Mouse (Mus musculus) megakaryocyte progenitor cell, adult 5-6 weeks (primary cell): ENCODE results near the gene Rarb. TPM values are rescaled to one million over a fixed set of nuclear protein-coding genes. Genes with fewer than 3 reads are reported as not detected.

ENCODE experiments used
- ATAC-seq: replicated peaks from 2 replicates; pipeline ENCODE4 v1.8.0; 2016; ENCODE audit warnings: mild to moderate bottlenecking, moderate TSS enrichment, inconsistent platforms; ENCODE audit not compliant: poor library complexity
- total RNA-seq, 2 experiments: library from RNA; stranded (forward) in 1 of 2; stranded (reverse) in 1 of 2; fragments of 157-497, 149-512 nt in 1 of 2; fragments of 200-1000 nt in 1 of 2; gene quantifications; 2 replicates each; pipeline versions ENCODE4 v1.2.3 to v1.2.4; 2015 to 2017

The Rarb gene
- total RNA-seq, 2 experiments from 2014 or later = not detected

DNA sequence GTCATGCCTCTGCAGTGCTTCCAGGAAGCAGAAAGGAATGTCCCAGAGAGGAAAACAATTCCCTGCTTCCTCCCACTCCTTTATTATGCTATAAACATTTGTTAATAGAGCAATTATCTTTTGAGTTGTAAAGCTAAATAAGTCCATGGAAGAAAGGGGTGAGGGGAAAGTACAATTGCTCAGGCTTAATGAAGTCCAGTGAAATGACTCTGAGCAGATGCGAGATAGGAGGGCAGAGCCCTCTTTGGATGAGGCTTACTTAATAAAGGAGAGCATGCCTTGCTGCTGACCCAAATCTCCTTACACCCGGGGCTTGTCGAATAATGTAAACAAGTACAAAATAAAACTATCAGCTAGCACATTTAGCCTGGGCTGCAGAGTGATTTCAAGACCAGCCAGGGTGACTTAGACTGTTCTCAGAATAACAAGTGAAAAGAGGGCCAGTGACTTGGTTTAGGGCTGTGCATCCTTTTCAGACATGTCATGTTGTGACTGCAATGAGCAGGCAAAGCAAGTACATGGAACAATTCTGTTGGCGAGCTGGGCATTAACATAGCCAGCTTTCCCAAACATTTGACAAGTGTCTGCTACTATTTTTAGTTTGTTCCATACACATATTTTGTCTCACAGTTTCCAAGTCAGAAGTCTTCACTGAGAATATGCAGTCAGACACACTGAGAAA, 83.5 kb downstream of the Rarb start:
- no peak for ATAC-seq

DNA sequence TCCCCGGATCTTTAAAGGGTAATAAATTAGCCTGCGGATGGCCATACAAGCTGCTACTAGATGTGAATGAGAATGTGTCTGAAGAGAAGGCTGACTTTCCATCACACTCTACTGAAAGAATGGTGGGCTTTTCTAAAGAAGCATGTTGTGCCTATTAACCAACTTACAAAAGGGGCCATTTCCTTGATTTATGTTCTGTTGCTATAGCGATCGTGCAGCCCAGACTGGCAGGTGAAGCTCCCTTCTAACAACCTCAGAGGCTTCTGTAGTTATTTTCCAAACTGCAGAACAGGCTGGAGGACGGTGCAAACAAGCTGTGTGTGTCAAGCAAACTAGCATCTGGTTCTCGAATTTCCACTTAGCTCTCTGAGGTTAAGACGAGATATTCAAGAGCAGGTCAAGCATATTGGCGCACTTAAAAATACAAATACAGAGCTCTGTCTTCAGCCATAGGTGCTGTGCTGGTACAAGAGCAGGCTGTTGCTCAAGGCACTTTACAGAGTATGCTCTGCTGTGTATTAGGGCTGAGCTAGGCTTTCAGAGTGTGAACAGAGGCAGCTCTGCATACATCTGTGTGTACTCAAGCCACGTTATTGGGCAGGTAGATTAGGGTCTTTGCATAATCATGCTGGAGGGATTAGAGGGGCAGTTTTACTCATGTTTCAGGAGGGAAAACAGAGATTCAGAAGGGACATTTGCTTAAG, 85.2 kb downstream of the Rarb start:
- ATAC-seq = no peak

DNA sequence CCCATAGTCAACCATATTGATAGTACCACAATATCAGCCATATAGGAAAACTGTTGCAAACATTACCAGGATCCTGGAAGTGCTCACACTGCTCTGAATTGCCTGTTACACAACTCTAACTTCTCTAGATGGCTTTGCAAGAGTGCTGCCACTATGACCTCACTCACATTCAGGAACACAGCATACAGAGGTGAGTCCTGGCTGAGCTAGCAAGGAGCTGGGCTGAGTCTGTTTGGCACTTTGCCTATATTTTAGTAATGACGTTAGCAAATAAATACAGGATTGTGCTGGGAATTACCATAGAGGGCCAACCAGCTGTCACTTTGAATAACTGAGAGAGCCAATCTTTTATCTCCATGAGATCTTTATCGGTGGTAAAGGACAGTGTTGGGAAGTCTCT, 86.9 kb downstream of the Rarb start:
- no peak for ATAC-seq

- no peak for ATAC-seq
These were observed 90.6 kb downstream of the Rarb start for GRCm38 (mm10) chr14:16728175-16728838.

GRCm38 (mm10) chr14:16723991-16724390, 95.0 kb downstream of the Rarb start:
- no peak for ATAC-seq

DNA sequence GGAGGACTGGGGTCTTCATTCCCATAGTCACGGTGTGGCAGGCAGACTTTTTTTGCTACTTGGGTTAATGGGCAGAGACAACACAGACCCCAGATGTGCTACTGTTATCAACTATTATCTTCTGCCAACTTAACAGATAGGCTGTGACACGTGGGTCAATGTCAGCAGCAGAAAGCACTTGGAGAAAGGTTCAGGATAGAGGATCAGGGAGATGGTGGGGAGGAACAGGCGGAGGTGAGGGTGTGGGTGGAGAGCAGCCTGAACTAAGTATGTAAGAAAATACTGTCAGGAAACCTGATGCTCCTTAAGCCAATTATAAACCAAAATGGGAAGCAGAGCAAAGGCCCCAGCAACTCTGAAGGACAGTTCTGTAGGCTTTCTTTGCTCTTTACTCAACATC, 101.1 kb downstream of the Rarb start:
- ATAC-seq = no peak

DNA sequence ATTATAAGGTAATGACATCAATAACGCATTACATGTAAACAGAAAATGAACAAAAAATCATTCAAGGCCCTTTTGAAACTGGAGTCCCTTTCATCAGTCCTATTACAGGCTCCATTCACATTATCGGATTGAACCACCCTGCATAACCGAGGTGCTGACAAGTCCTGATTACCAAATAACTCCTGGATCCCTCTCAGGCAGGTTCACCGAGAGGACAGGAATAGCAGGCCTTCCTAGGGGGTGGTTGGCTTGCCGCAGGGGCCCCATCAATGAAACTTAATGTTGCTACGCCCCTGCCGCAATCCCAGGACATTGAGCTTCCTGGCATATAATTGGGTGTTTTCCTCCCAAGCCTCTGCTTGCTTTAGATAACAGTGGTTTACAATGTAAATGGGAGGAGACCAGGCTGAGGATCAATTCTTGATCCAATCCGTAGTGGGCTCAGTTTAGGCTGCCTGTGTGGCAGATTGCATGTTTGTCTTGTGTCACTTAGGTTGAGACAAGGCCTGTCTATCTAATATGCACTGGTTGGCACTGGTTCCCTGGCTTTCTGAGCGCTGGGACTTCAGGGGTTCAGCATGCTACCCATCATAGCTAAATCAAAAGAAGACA, 104.5 kb downstream of the Rarb start:
- ATAC-seq = no peak

GRCm38 (mm10) chr14:16713773-16714172, 105.2 kb downstream of the Rarb start:
- ATAC-seq = no peak

- ATAC-seq = no peak
These were observed 119.7 kb downstream of the Rarb start for GRCm38 (mm10) chr14:16699228-16699627.

DNA sequence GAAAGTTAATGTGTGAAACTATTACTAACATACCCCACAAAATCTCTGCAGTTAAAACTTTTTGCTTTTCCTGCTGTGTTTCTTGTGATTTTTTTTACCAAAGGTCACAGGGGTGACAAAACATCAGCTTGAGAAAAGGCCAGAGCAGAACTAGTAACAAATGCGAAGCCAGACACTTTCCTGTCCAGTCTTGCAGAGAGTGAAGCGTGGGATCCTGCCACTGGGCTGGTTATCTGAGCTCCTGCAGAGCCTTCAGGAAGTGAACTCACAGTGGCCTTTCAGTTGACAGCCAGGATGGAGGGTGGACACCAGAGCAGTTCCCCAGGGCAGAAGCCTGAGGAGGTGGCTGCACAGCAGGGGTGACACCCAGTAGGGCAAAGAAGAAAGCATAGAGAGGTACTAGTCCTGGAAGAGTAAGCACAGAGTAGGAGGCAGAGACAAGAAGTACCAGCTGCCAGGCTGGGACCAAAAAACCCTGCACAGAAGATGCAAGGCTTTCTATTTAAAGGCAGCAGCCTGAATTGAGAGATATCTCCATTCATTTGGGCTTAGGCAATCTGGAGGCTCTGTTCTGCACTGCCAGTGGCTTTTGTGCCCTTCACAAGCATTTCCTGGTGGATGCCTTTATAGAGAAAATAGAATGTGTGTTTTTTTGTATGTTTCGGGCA, 123.4 kb downstream of the Rarb start:
- no peak for ATAC-seq

DNA sequence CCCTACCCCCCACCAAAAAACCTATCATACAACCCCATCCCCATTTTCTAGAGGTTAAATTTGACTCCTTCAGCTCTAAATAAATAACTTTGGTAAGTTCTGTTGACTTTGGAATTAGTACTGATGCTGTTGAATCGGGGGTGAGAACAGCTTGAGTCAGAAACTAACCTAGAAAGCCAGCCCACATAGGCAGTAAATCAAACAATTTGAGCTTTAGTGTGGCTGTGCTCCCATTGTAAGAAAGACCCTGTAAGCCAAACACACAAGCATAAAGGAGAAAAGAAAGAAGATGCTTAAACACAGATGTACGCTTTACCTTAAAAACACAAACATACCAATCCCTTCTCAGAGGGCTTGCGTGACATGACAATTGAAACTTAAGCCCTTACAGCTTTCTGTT, 140.6 kb downstream of the Rarb start:
- no peak for ATAC-seq

DNA sequence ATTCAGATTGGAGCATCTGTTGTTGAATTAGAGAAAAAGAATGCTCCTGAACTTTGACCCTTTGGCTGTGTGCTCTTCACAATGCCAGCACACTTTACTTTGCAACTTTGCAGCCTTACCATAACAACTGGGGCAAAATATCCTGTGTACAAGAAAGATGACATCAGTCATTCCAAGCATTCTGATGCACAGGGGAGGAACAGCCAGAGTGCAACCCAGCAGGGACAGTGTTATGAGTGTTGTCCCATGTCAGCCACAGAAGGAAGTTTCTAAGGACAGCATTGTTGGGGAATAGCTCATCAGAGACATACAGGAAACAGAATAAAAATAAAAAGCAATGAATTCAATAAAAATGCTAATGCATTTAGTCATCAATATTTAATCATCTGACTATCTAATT, 141.9 kb downstream of the Rarb start:
- no peak for ATAC-seq

DNA sequence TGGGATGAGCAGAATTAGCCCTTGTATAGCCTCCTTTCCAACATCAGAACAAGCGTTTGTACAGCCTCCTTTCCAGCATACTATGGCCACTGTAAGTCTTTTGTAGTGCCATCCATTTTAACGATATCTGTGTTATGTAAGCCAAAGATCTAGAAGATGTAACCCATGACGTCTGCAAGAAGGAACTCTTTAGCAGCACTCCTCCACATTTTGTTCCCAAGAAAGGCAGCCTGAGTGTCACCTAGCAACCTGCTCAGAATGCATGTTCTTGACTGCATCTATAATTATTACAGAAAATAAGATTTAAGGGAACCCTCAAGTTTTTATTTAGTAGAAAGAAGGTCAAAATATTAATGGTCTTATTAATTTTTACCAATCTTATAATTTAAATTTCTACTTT, 148.4 kb downstream of the Rarb start:
- ATAC-seq = no peak

GRCm38 (mm10) chr14:16639153-16639943, 179.6 kb downstream of the Rarb start:
- ATAC-seq = no peak

DNA sequence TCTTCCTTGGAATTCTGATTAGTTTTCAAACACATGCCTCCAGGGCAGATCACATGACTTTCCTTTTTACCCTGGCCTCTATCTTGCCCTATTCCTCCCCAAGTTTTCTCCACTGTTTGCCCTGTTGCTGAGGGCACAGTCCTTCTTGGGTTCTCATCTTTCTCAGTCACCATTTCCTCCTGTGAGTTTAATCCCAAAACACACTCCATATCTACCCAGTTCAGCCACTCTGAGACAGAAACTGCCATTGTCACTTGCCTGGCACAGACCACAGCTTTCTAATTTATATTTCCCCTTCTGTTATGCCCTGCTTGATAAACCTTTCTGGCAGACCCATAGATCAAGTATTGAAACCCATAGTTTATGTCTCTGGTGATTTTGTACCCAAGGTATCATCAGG, 205.0 kb downstream of the Rarb start:
- ATAC-seq = peak; percentile 46

DNA sequence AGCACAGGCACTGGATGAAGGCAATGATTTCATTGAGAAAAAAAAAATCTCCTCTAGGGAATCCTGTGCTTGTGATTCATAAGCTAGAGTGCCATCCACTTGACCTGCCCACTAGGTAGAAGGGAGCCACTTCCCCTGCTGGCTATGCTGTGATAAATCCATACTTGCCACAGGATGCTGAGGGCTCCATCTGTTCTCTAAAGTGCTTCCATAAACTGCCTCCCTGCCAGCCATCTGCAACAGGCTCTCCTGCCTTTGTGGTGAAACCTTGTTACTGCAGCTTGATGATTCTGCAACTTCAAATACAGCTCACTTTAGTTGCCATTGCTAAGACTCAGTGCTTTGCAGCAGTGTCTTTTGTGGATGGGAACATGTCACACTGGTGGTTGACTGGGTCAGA, 213.5 kb downstream of the Rarb start:
- ATAC-seq = peak; percentile 59

DNA sequence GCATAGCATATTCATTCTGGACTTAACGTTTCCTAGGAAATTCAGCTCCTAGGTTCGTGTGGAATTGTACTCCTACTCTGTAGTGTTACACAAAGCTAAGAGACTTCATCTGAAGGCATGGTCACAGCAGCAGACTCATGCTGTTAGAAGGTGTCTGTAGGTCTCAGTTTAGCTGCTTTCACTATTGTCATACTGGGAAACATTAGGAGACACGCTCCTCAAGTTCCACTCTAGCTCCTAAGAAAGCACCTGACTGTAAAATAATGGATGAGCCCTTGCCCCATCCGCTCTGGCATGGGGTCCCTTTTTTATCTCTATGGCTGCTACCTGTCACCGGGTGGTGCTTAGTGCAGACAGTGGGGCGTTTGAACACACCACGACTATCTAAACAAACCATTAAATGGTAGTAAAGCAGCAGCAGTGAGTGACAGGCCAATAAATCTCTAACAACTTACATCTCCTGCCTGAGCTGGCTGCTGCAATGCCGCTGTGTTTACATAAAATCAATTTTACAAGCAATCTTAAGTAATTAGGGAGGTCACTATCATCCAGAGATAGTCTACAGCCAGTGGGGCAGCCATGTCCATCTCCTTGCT, 214.4 kb downstream of the Rarb start:
- no peak for ATAC-seq

DNA sequence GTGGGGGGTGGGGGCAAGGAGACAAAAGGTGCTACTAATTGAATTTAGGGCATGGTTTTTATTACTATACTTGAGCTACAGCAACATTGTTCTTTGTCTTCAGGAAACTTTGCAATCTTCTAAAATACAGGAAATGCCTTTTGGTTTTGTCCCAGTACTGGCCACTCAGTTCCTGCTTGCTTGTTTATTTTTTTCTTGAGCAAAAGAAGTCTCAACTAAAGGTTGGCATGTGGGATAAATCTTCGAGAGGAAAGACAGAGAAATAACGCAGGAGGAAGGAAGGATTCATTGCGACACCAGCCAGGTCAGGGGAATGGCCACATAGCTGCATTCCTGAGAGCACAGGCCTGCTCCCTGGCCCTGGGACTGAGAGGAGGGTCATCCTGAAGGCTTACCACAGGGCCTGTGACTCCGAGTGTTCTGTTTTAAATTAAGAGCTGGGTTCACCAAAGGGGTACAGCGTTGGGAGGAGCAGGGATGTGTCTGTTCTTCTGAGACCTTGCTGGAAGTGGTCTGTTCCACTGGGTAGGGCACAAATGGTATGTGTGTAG, 215.8 kb downstream of the Rarb start:
- ATAC-seq = peak; percentile 54

DNA sequence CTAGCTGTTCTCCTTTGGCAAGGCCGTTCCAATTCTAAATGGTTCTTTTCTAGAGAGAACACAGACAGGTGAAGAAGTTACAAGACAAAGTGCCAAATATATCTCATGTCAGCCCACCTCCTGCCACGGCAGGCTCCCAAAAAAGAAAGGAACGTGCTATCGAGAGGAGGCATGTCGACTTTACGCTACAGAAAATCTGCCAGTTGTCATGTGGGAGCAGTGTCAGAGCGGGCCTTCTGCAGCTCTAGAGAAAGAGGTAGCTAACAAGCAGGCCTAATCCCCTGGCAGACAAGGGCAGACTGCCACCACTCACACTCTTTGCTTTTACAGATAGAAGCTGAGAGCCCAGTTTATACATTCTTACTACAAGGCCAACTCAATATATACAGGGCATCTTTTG, 219.7 kb downstream of the Rarb start:
- ATAC-seq = no peak

- peak; percentile 91 for ATAC-seq
These were observed 220.9 kb downstream of the Rarb start for GRCm38 (mm10) chr14:16598074-16598501.
